Mouse (Mus musculus): ENCODE data around the gene Eps8. TPM values are rescaled to one million over a fixed set of nuclear protein-coding genes. Genes with fewer than 3 reads are reported as not detected.

The Eps8 gene
- polyA plus RNA-seq, 1 experiment from 2014 or later, result 31.7 TPM

GRCm38 (mm10) chr6:137688506-137689105, 33.9 kb upstream of the Eps8 start:
- 34% methylated on average over 11 of the region's 11 CpGs for WGBS
- ATAC-seq (ENCODE audit: low read depth), result peak; percentile 41; the same call in 1 of the 2 replicates
- Histone ChIP-seq H3K36me3 (ENCODE audit: control insufficient read depth, insufficient read depth, low read length) (no peaks in the 10 kb centered on the region), H3K27me3 (ENCODE audit: control insufficient read depth, insufficient read depth, low read depth, low read length) (no peaks in the 10 kb centered on the region), H3K4me1 (replicated peaks; ENCODE audit: control insufficient read depth, insufficient read depth, low read length) (no peaks in the 10 kb centered on the region; the same call in 1 of the 2 replicates), H3K9ac (ENCODE audit: low read length) (no peak overlapping the region), H3K4me2 (ENCODE audit: low read depth, low read length) (no peak overlapping the region), H3K4me3 (ENCODE audit: low read length) (no peak overlapping the region), H3K9me3 (ENCODE audit: control insufficient read depth, low read length) (no peaks in the 10 kb centered on the region), H3K27ac (ENCODE audit: low read length) (no peak overlapping the region)

GRCm38 (mm10) chr6:137688079-137688478, 33.4 kb upstream of the Eps8 start:
- Histone ChIP-seq H3K36me3 (ENCODE audit: control insufficient read depth, insufficient read depth, low read length) (no peaks in the 10 kb centered on the region), H3K4me3 (ENCODE audit: low read length) (no peak overlapping the region), H3K4me1 (replicated peaks; ENCODE audit: control insufficient read depth, insufficient read depth, low read length) (no peaks in the 10 kb centered on the region; the same call in 1 of the 2 replicates), H3K4me2 (ENCODE audit: low read depth, low read length) (no peak overlapping the region), H3K27me3 (ENCODE audit: control insufficient read depth, insufficient read depth, low read depth, low read length) (no peaks in the 10 kb centered on the region), H3K27ac (ENCODE audit: low read length) (no peak overlapping the region), H3K9ac (ENCODE audit: low read length) (no peak overlapping the region), H3K9me3 (ENCODE audit: control insufficient read depth, low read length) (no peaks in the 10 kb centered on the region)
- WGBS, result 66% methylated on average over 3 of the region's 3 CpGs
- ATAC-seq (ENCODE audit: low read depth), result no peak

- H3K4me2 ChIP-seq (ENCODE audit: low read depth, low read length), result no peak overlapping the region
- no peak overlapping the region for H3K27ac ChIP-seq (ENCODE audit: low read length)
- 80% methylated on average over 5 of the region's 5 CpGs for WGBS
- no peak for ATAC-seq (ENCODE audit: low read depth)
- H3K4me1 ChIP-seq (replicated peaks; ENCODE audit: control insufficient read depth, insufficient read depth, low read length), result no peaks in the 10 kb centered on the region; the same call in 1 of the 2 replicates
- no peaks in the 10 kb centered on the region for H3K36me3 ChIP-seq (ENCODE audit: control insufficient read depth, insufficient read depth, low read length)
- no peak overlapping the region for H3K9ac ChIP-seq (ENCODE audit: low read length)
- H3K9me3 ChIP-seq (ENCODE audit: control insufficient read depth, low read length), result no peaks in the 10 kb centered on the region
- no peaks in the 10 kb centered on the region for H3K27me3 ChIP-seq (ENCODE audit: control insufficient read depth, insufficient read depth, low read depth, low read length)
- H3K4me3 ChIP-seq (ENCODE audit: low read length), result no peak overlapping the region
These were observed 33.0 kb upstream of the Eps8 start for GRCm38 (mm10) chr6:137687667-137688066.

- Histone ChIP-seq H3K9ac (ENCODE audit: low read length) (no peak overlapping the region), H3K9me3 (ENCODE audit: control insufficient read depth, low read length) (no peaks in the 10 kb centered on the region), H3K4me1 (replicated peaks; ENCODE audit: control insufficient read depth, insufficient read depth, low read length) (no peaks in the 10 kb centered on the region), H3K27me3 (ENCODE audit: control insufficient read depth, insufficient read depth, low read depth, low read length) (no peaks in the 10 kb centered on the region), H3K36me3 (ENCODE audit: control insufficient read depth, insufficient read depth, low read length) (no peaks in the 10 kb centered on the region), H3K4me3 (ENCODE audit: low read length) (no peak overlapping the region), H3K4me2 (ENCODE audit: low read depth, low read length) (no peak overlapping the region), H3K27ac (ENCODE audit: low read length) (no peak overlapping the region)
- no peak for ATAC-seq (ENCODE audit: low read depth)
- 61% methylated on average over 2 of the region's 2 CpGs for WGBS
These were observed 28.0 kb upstream of the Eps8 start for GRCm38 (mm10) chr6:137682629-137683028.

- no peaks in the 10 kb centered on the region for H3K9me3 ChIP-seq (ENCODE audit: control insufficient read depth, low read length)
- H3K36me3 ChIP-seq (ENCODE audit: control insufficient read depth, insufficient read depth, low read length), result no peaks in the 10 kb centered on the region
- 76% methylated on average over 2 of the region's 2 CpGs for WGBS
- no peak overlapping the region for H3K9ac ChIP-seq (ENCODE audit: low read length)
- no peak overlapping the region for H3K4me3 ChIP-seq (ENCODE audit: low read length)
- no peak for ATAC-seq (ENCODE audit: low read depth)
- H3K27me3 ChIP-seq (ENCODE audit: control insufficient read depth, insufficient read depth, low read depth, low read length), result no peaks in the 10 kb centered on the region
- H3K4me1 ChIP-seq (replicated peaks; ENCODE audit: control insufficient read depth, insufficient read depth, low read length), result no peaks in the 10 kb centered on the region
- no peak overlapping the region for H3K27ac ChIP-seq (ENCODE audit: low read length)
- no peak overlapping the region for H3K4me2 ChIP-seq (ENCODE audit: low read depth, low read length)
These were observed 26.3 kb upstream of the Eps8 start for GRCm38 (mm10) chr6:137681000-137681399.

GRCm38 (mm10) chr6:137676581-137676980, 21.9 kb upstream of the Eps8 start:
- no peaks in the 10 kb centered on the region for H3K36me3 ChIP-seq (ENCODE audit: control insufficient read depth, insufficient read depth, low read length)
- WGBS, result 73% methylated on average over 12 of the region's 12 CpGs
- ATAC-seq (ENCODE audit: low read depth), result no peak

GRCm38 (mm10) chr6:137675556-137675955, 20.9 kb upstream of the Eps8 start:
- no peak overlapping the region for H3K27ac ChIP-seq (ENCODE audit: low read length)
- no peaks in the 10 kb centered on the region for H3K9me3 ChIP-seq (ENCODE audit: control insufficient read depth, low read length)
- H3K4me3 ChIP-seq (ENCODE audit: low read length), result no peak overlapping the region
- no peaks in the 10 kb centered on the region; the same call in 1 of the 2 replicates for H3K27me3 ChIP-seq (ENCODE audit: control insufficient read depth, insufficient read depth, low read depth, low read length)
- WGBS, result 44% methylated on average over 5 of the region's 5 CpGs
- ATAC-seq (ENCODE audit: low read depth), result no peak
- H3K36me3 ChIP-seq (ENCODE audit: control insufficient read depth, insufficient read depth, low read length), result no peaks in the 10 kb centered on the region
- H3K9ac ChIP-seq (ENCODE audit: low read length), result no peak overlapping the region
- H3K4me1 ChIP-seq (replicated peaks; ENCODE audit: control insufficient read depth, insufficient read depth, low read length), result no peaks in the 10 kb centered on the region
- H3K4me2 ChIP-seq (ENCODE audit: low read depth, low read length), result no peak overlapping the region

More at GRCm38 (mm10) chr6:137676581-137676980, 21.9 kb upstream of the Eps8 start:
- H3K27ac ChIP-seq (ENCODE audit: low read length), result no peak overlapping the region
- H3K4me1 ChIP-seq (replicated peaks; ENCODE audit: control insufficient read depth, insufficient read depth, low read length), result no peaks in the 10 kb centered on the region
- no peak overlapping the region for H3K4me2 ChIP-seq (ENCODE audit: low read depth, low read length)
- H3K9me3 ChIP-seq (ENCODE audit: control insufficient read depth, low read length), result no peaks in the 10 kb centered on the region
- H3K4me3 ChIP-seq (ENCODE audit: low read length), result no peak overlapping the region
- no peak overlapping the region for H3K9ac ChIP-seq (ENCODE audit: low read length)
- no peaks in the 10 kb centered on the region; the same call in 1 of the 2 replicates for H3K27me3 ChIP-seq (ENCODE audit: control insufficient read depth, insufficient read depth, low read depth, low read length)

- Histone ChIP-seq H3K27me3 (ENCODE audit: control insufficient read depth, insufficient read depth, low read depth, low read length) (no peaks in the 10 kb centered on the region; the same call in 1 of the 2 replicates), H3K4me1 (replicated peaks; ENCODE audit: control insufficient read depth, insufficient read depth, low read length) (no peaks in the 10 kb centered on the region), H3K4me3 (ENCODE audit: low read length) (no peak overlapping the region), H3K9ac (ENCODE audit: low read length) (no peak overlapping the region), H3K9me3 (ENCODE audit: control insufficient read depth, low read length) (no peaks in the 10 kb centered on the region), H3K36me3 (ENCODE audit: control insufficient read depth, insufficient read depth, low read length) (no peaks in the 10 kb centered on the region), H3K27ac (ENCODE audit: low read length) (no peak overlapping the region), H3K4me2 (ENCODE audit: low read depth, low read length) (no peak overlapping the region)
- WGBS, result 84% methylated on average over 15 of the region's 15 CpGs
- ATAC-seq (ENCODE audit: low read depth), result no peak
These were observed 18.6 kb upstream of the Eps8 start for GRCm38 (mm10) chr6:137673301-137673700.

GRCm38 (mm10) chr6:137671561-137671960, 16.9 kb upstream of the Eps8 start:
- Histone ChIP-seq H3K9me3 (ENCODE audit: control insufficient read depth, low read length) (no peaks in the 10 kb centered on the region), H3K36me3 (ENCODE audit: control insufficient read depth, insufficient read depth, low read length) (no peaks in the 10 kb centered on the region), H3K4me1 (replicated peaks; ENCODE audit: control insufficient read depth, insufficient read depth, low read length) (no peaks in the 10 kb centered on the region), H3K27me3 (ENCODE audit: control insufficient read depth, insufficient read depth, low read depth, low read length) (no peaks in the 10 kb centered on the region; the same call in 1 of the 2 replicates), H3K27ac (ENCODE audit: low read length) (no peak overlapping the region), H3K9ac (ENCODE audit: low read length) (no peak overlapping the region), H3K4me3 (ENCODE audit: low read length) (no peak overlapping the region), H3K4me2 (ENCODE audit: low read depth, low read length) (no peak overlapping the region)
- no peak for ATAC-seq (ENCODE audit: low read depth)
- WGBS, result 75% methylated on average over 10 of the region's 10 CpGs

Data from lung, embryonic 16.5 days (tissue).